Mouse (Mus musculus): ENCODE data around the gene Tgif2. TPM values are rescaled to one million over a fixed set of nuclear protein-coding genes. Genes with fewer than 3 reads are reported as not detected.
"Not testable (repeated sequence)": the region's sequence is repeated elsewhere in the genome, so short reads cannot be mapped to it uniquely, and the experiment has no call there.

Gene Tgif2
- polyA plus RNA-seq, 1 experiment from 2014 or later: 18.9 TPM

DNA sequence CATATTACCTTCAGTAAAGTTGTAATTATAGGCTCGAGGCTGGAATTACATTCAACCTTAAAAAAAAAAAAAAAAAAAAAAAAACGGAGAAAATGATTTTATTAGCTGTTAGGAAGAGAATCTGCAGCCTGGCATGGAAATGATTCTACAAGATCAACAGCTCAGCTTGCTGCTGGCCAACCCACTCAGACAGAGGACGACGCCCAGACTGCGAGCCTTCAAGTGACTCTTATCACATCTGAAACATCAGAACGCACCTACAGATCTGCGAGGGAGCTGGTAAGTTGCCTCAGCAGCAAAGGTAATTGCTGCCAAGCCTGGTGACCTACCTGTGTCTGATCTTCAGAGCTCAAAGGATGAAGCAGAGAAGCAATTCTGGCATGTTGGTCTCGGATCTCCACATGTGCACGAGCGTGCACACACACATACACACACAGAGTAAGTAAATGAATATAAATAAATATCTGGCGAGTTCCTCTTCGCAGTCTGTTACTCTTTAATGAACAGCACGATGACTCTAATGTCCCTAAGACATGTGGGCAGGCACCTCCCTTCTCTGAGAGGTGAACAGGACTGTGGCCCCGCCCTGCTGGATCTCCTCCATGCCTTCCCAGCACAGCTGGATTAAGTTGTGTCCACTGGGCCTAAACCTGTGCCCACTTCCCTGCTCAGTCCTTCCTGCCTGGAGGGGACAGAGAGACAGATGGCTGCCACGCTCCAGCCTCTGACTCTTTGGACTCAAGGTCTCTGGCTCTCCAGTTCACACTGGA lies 54.9 kb downstream of the Tgif2 start:
- ATAC-seq (ENCODE audit: low FRiP score) (no peak), DNase-seq (ENCODE audit: low spot score) (no peak)
- Histone ChIP-seq H3K4me3 (replicated peaks; ENCODE audit: low read length) (no peak overlapping the region), H3K36me3 (replicated peaks; ENCODE audit: control insufficient read depth, insufficient read depth) (no peaks in the 10 kb centered on the region), H3K4me1 (replicated peaks; ENCODE audit: control insufficient read depth, insufficient read depth, low read length) (peaks cover 8% of the 10 kb centered on the region), H3K27ac (no peak overlapping the region), H3K9me3 (ENCODE audit: control insufficient read depth, low read length) (no peaks in the 10 kb centered on the region), H3K27me3 (ENCODE audit: control insufficient read depth, insufficient read depth, low read length) (no peaks in the 10 kb centered on the region), H3K4me2 (replicated peaks) (no peak overlapping the region), H3K9ac (no peak overlapping the region)
- 86% methylated on average over 15 of the region's 15 CpGs for WGBS

DNA sequence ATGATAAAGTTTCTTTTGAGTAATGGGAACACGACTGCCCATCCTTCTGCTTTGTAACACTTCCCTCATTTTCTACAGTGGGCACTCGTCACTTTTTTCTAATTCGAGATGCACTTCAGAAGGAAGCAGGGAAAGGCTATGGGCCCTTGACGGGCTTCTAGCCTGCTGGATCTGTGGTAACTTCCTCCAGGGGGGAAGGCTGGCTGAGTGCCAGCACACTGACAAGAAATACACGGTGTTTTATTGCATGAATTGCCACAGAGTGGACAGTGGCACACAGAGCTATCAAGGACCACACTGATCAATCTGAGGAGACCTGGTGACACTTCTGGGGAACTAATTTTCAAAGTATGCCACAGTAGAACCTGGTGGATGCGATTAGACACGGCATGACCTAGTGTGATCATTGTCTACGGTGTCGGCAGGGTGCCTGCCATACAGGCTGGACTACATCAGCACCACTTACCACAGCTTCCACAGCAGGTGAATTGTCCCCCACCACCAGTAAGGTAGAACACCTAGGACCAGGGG lies 56.6 kb downstream of the Tgif2 start:
- 69% methylated on average over 9 of the region's 9 CpGs for WGBS
- Histone ChIP-seq H3K4me3 (replicated peaks; ENCODE audit: low read length) (no peak overlapping the region), H3K4me1 (replicated peaks; ENCODE audit: control insufficient read depth, insufficient read depth, low read length) (peaks cover 8% of the 10 kb centered on the region), H3K27ac (no peak overlapping the region), H3K27me3 (ENCODE audit: control insufficient read depth, insufficient read depth, low read length) (no peaks in the 10 kb centered on the region), H3K4me2 (replicated peaks) (no peak overlapping the region), H3K9me3 (ENCODE audit: control insufficient read depth, low read length) (no peaks in the 10 kb centered on the region), H3K9ac (no peak overlapping the region), H3K36me3 (replicated peaks; ENCODE audit: control insufficient read depth, insufficient read depth) (no peaks in the 10 kb centered on the region)
- DNase-seq (ENCODE audit: low spot score) (no peak), ATAC-seq (ENCODE audit: low FRiP score) (no peak)

DNA sequence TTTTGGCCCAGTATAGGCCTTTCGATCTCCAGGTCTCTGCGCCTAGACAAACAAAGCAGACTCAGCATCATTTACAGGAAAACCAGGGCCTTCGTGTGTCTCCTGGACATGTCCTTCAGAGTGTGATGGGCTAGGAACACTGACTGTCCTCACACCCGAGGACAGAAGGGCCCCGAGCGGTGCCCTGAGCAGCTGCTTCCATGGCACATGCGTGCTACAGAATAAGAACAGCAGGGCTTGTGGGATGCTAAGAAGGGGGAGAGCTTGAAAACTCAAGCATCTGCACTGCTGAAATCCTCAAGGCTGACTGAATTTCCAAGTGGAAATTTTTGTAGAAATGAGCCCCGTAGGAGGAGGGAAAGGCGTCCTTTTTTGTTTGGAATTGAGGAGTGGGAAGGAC lies 57.2 kb downstream of the Tgif2 start:
- H3K9ac ChIP-seq: no peak overlapping the region
- no peaks in the 10 kb centered on the region for H3K9me3 ChIP-seq (ENCODE audit: control insufficient read depth, low read length)
- 85% methylated on average over 9 of the region's 9 CpGs for WGBS
- DNase-seq (ENCODE audit: low spot score) (no peak), ATAC-seq (ENCODE audit: low FRiP score) (no peak)
- H3K4me3 ChIP-seq (replicated peaks; ENCODE audit: low read length): no peak overlapping the region
- peaks cover 5% of the 10 kb centered on the region for H3K4me1 ChIP-seq (replicated peaks; ENCODE audit: control insufficient read depth, insufficient read depth, low read length)
- H3K36me3 ChIP-seq (replicated peaks; ENCODE audit: control insufficient read depth, insufficient read depth): no peaks in the 10 kb centered on the region
- H3K4me2 ChIP-seq (replicated peaks): no peak overlapping the region
- H3K27me3 ChIP-seq (ENCODE audit: control insufficient read depth, insufficient read depth, low read length): no peaks in the 10 kb centered on the region
- no peak overlapping the region for H3K27ac ChIP-seq

DNA sequence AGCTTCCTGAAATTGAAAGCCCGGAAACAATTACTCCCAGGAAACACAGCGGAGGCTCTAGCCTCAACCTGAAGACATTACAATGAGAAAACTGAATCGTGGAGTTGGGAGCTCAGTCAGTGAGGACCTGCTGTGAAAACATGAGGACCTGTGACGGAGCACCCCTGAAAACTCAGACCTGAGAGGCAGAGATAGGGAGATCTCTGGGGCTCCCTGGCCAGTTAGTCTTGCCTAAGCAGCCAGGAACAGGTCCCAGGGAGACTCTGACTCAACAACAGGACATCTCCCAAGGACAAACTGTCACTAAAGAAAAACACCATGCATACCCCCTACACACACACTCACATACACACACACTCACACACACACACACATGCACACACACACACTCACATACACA lies 58.6 kb downstream of the Tgif2 start:
- DNase-seq (ENCODE audit: low spot score) (no peak), ATAC-seq (ENCODE audit: low FRiP score) (no peak)
- Histone ChIP-seq H3K4me1 (replicated peaks; ENCODE audit: control insufficient read depth, insufficient read depth, low read length) (no peaks in the 10 kb centered on the region), H3K36me3 (replicated peaks; ENCODE audit: control insufficient read depth, insufficient read depth) (no peaks in the 10 kb centered on the region), H3K27me3 (ENCODE audit: control insufficient read depth, insufficient read depth, low read length) (no peaks in the 10 kb centered on the region), H3K9me3 (ENCODE audit: control insufficient read depth, low read length) (no peaks in the 10 kb centered on the region), H3K4me3 (replicated peaks; ENCODE audit: low read length) (no peak overlapping the region), H3K4me2 (replicated peaks) (no peak overlapping the region), H3K9ac (no peak overlapping the region), H3K27ac (no peak overlapping the region)
- WGBS: 62% methylated on average over 4 of the region's 4 CpGs

DNA sequence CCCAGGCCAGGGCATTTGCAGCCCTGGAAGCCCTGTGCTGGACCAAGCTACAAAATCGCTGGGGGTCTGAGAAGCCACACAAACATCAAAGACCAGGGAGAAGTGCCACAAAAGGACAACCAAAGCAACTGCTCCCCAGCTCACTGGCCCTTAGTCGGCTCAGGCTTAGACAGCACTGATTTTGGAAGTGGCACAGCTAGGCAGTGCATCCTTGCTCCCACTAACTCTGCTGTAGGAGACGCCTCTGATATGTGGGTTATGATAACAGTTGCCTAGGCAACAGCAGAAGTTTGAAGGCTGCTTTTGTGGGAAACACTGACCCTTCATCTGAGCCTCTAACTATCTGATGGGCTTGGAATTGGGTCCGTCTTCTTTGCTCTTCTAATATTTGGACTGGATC lies 59.4 kb downstream of the Tgif2 start:
- Histone ChIP-seq H3K4me1 (replicated peaks; ENCODE audit: control insufficient read depth, insufficient read depth, low read length) (no peaks in the 10 kb centered on the region), H3K36me3 (replicated peaks; ENCODE audit: control insufficient read depth, insufficient read depth) (no peaks in the 10 kb centered on the region), H3K4me2 (replicated peaks) (no peak overlapping the region), H3K9ac (no peak overlapping the region), H3K4me3 (replicated peaks; ENCODE audit: low read length) (no peak overlapping the region), H3K27ac (no peak overlapping the region), H3K27me3 (ENCODE audit: control insufficient read depth, insufficient read depth, low read length) (no peaks in the 10 kb centered on the region), H3K9me3 (ENCODE audit: control insufficient read depth, low read length) (no peaks in the 10 kb centered on the region)
- WGBS: 79% methylated on average over 4 of the region's 4 CpGs
- ATAC-seq (ENCODE audit: low FRiP score) (no peak), DNase-seq (ENCODE audit: low spot score) (no peak)

DNA sequence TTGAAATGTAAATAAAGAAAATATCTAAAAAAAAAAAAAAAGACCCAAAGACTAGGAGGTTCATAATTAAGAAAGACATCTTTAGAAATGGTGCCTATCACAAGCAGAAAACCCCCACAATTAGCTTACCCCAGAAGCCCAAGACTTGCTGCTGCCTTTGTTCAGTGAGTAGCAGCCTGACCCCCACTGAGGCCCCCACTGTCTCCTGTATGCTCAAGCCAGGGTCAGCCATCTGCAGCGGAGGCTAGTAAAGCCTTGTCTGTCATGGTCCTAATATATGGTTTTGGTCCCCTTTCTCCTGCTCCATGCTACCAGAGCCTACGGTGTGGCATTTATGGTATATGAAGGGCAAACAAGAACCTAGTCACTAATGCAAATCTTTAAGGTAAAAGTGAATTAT lies 61.5 kb downstream of the Tgif2 start:
- 73% methylated on average over 2 of the region's 2 CpGs for WGBS
- Histone ChIP-seq H3K27me3 (ENCODE audit: control insufficient read depth, insufficient read depth, low read length) (no peaks in the 10 kb centered on the region), H3K4me2 (replicated peaks) (no peak overlapping the region), H3K4me3 (replicated peaks; ENCODE audit: low read length) (no peak overlapping the region), H3K9me3 (ENCODE audit: control insufficient read depth, low read length) (no peaks in the 10 kb centered on the region), H3K9ac (no peak overlapping the region), H3K4me1 (replicated peaks; ENCODE audit: control insufficient read depth, insufficient read depth, low read length) (no peaks in the 10 kb centered on the region), H3K36me3 (replicated peaks; ENCODE audit: control insufficient read depth, insufficient read depth) (no peaks in the 10 kb centered on the region), H3K27ac (no peak overlapping the region)
- DNase-seq (ENCODE audit: low spot score) (no peak), ATAC-seq (ENCODE audit: low FRiP score) (no peak)

DNA sequence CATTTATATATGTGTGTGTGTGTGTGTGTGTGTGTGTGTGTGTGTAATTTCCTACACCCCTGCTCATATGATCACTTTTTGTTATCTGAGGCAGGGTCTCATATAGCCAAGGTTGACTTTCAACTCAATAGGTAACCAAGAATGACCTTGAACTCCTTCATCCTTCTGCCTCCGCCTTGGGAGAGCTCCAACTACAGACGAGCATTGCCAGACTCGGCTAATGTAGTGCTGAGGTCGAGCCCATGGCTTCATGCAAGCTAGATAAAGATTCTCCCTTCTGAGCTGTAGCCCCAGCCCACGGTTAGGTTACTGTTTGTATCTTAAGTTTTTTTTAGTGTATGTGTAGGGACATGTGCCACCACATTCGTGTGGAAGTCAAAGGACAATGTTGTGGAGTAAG lies 62.1 kb downstream of the Tgif2 start:
- no peaks in the 10 kb centered on the region for H3K9me3 ChIP-seq (ENCODE audit: control insufficient read depth, low read length)
- DNase-seq (ENCODE audit: low spot score) (no peak), ATAC-seq (ENCODE audit: low FRiP score) (no peak)
- no peak overlapping the region for H3K27ac ChIP-seq
- no peaks in the 10 kb centered on the region for H3K4me1 ChIP-seq (replicated peaks; ENCODE audit: control insufficient read depth, insufficient read depth, low read length)
- no peak overlapping the region for H3K9ac ChIP-seq
- no peaks in the 10 kb centered on the region for H3K27me3 ChIP-seq (ENCODE audit: control insufficient read depth, insufficient read depth, low read length)
- WGBS: 80% methylated on average over 6 of the region's 6 CpGs
- no peak overlapping the region for H3K4me2 ChIP-seq (replicated peaks)
- H3K36me3 ChIP-seq (replicated peaks; ENCODE audit: control insufficient read depth, insufficient read depth): no peaks in the 10 kb centered on the region
- H3K4me3 ChIP-seq (replicated peaks; ENCODE audit: low read length): no peak overlapping the region

DNA sequence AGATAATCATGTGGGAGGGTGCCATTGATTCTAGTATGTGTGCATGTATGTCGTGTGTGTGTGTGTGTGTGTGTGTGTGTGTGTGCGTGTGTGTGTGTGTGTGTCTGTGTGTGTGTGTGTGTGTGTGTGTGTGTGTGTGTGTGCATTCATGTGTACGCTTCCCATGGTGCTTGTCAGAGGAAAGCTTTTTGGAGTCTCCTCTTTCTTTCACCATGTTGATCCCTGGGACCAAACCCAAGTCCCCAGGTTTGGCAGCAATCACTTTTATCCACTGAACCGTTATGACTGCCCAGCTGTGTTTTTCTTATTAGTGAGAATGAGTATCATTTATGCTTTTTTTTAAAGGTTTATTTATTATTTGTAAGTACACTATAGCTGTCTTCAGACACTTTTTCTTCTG lies 62.6 kb downstream of the Tgif2 start:
- H3K9me3 ChIP-seq (ENCODE audit: control insufficient read depth, low read length); ATAC-seq (ENCODE audit: low FRiP score); H3K27me3 ChIP-seq (ENCODE audit: control insufficient read depth, insufficient read depth, low read length); H3K36me3 ChIP-seq (replicated peaks; ENCODE audit: control insufficient read depth, insufficient read depth); H3K4me3 ChIP-seq (replicated peaks; ENCODE audit: low read length); H3K4me2 ChIP-seq (replicated peaks); H3K4me1 ChIP-seq (replicated peaks; ENCODE audit: control insufficient read depth, insufficient read depth, low read length); H3K9ac ChIP-seq; DNase-seq (ENCODE audit: low spot score); H3K27ac ChIP-seq: not testable (repeated sequence)
- 85% methylated on average over 3 of the region's 4 CpGs for WGBS

DNA sequence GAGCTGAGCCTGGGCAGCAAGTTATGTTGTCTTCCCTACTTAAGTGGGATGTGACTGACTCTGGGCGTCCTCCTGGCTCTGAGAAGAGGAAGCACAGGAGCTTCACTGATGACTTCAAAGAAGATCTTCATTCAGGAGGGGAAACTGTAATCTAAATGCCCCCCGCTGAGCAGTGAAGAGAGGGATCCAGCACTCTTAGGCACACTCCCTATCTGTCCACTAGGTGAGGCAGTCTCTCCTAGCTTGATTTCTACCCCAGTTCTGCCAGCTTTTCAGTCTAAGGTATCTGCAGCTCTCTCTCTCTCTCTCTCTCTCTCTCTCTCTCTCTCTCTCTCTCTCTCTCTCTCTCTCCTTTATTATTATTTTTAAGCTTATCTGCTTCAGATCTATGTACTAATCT lies 63.6 kb downstream of the Tgif2 start:
- Histone ChIP-seq H3K4me3 (replicated peaks; ENCODE audit: low read length) (no peak overlapping the region), H3K9ac (no peak overlapping the region), H3K4me2 (replicated peaks) (no peak overlapping the region), H3K27me3 (ENCODE audit: control insufficient read depth, insufficient read depth, low read length) (no peaks in the 10 kb centered on the region), H3K36me3 (replicated peaks; ENCODE audit: control insufficient read depth, insufficient read depth) (no peaks in the 10 kb centered on the region), H3K9me3 (ENCODE audit: control insufficient read depth, low read length) (no peaks in the 10 kb centered on the region), H3K4me1 (replicated peaks; ENCODE audit: control insufficient read depth, insufficient read depth, low read length) (no peaks in the 10 kb centered on the region), H3K27ac (no peak overlapping the region)
- DNase-seq (ENCODE audit: low spot score) (no peak), ATAC-seq (ENCODE audit: low FRiP score) (no peak)
- 29% methylated on average over 2 of the region's 2 CpGs for WGBS
